Mouse (Mus musculus): ENCODE measurements around the gene Csrp1. TPM values are rescaled to one million over a fixed set of nuclear protein-coding genes. Genes with fewer than 3 reads are reported as not detected.
A peak's percentile ranks its signal among the peaks of the same experiment; 100 is the strongest.

The Csrp1 gene
- total and polyA plus RNA-seq, 3 experiments = 44.4 to 73.0 TPM; not detected in 1

DNA sequence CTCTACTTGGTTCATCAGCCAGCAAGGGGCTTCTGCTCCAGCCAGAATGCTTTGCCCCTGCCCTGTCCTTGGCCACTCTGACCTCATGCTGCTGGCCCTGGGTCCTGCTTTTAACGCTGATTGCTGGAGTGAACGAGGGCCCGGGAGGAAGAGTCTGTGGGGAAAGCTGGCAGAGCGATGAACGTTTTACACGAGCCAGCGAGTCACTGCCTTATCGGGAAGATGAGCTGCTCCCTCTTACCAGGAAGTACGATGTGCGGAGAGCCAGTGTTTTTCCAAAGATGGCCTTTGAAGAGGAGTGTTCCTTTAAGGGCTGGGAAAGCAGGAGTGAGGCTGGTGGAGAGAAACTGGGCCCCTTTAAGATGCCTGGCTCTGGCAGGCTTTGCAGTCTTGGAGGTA lies 28.4 kb upstream of the Csrp1 start (continued):
- TF ChIP-seq MEF2A (IDR thresholded peaks at IDR 0.05; ENCODE audit: extremely low read depth, insufficient replicate concordance, low read depth, low read length, poor library complexity, severe bottlenecking) = no peak
- TF ChIP-seq POLR2AphosphoS5 (IDR thresholded peaks at IDR 0.05; ENCODE audit: borderline replicate concordance, low read depth, low read length) = no peak
- TF ChIP-seq NRF1 (IDR thresholded peaks at IDR 0.05; ENCODE audit: insufficient read depth, low read depth, low read length, poor library complexity, severe bottlenecking) = no peak
- peak; percentile 19; the same call in 1 of the 2 replicates for TF ChIP-seq HCFC1 (IDR thresholded peaks at IDR 0.05; ENCODE audit: low read depth, low read length)
- no peak for TF ChIP-seq ZC3H11A (IDR thresholded peaks at IDR 0.05; ENCODE audit: low read depth, low read length)
- no peak for TF ChIP-seq CHD1 (IDR thresholded peaks at IDR 0.05; ENCODE audit: low read depth, low read length)
- TF ChIP-seq MYC (IDR thresholded peaks at IDR 0.05; ENCODE audit: low read depth, low read length) = no peak
- TF ChIP-seq TBP (IDR thresholded peaks at IDR 0.05; ENCODE audit: low read depth, low read length) = 0 out of 2 replicates have a peak, but pooled peaks have one; percentile 9
- peak; percentile 78 for TF ChIP-seq ELF1 (IDR thresholded peaks at IDR 0.05; ENCODE audit: low read depth, low read length)
- TF ChIP-seq NELFE (IDR thresholded peaks at IDR 0.05; ENCODE audit: low read depth, low read length) = no peak
- TF ChIP-seq JUND (IDR thresholded peaks at IDR 0.05; ENCODE audit: low read depth, low read length) = no peak
- TF ChIP-seq ZNF384 (IDR thresholded peaks at IDR 0.05; ENCODE audit: low read depth, low read length) = no peak
- no peak for TF ChIP-seq POLR2A (IDR thresholded peaks at IDR 0.05; ENCODE audit: control insufficient read depth in 1 of 2, insufficient read depth in 1 of 2, low read depth in 1 of 2, low read length in 2 of 2, poor library complexity in 1 of 2)
- TF ChIP-seq UBTF (IDR thresholded peaks at IDR 0.05; ENCODE audit: borderline replicate concordance, insufficient read depth, low read depth, low read length) = no peak
- no peak for TF ChIP-seq USF2 (IDR thresholded peaks at IDR 0.05; ENCODE audit: borderline replicate concordance in 1 of 2, insufficient read depth in 1 of 2, low read depth in 1 of 2, low read length in 2 of 2)
- TF ChIP-seq TCF12 (IDR thresholded peaks at IDR 0.05; ENCODE audit: low read depth, low read length) = no peak
- TF ChIP-seq E2F4 (IDR thresholded peaks at IDR 0.05; ENCODE audit: borderline replicate concordance, low read depth, low read length) = no peak
- TF ChIP-seq EP300 (IDR thresholded peaks at IDR 0.05; ENCODE audit: low read depth in 1 of 2, low read length in 2 of 2) = no peak
- TF ChIP-seq KAT2A (conservative IDR thresholded peaks at IDR 0.05; ENCODE audit: low read depth, low read length) = no peak

DNA sequence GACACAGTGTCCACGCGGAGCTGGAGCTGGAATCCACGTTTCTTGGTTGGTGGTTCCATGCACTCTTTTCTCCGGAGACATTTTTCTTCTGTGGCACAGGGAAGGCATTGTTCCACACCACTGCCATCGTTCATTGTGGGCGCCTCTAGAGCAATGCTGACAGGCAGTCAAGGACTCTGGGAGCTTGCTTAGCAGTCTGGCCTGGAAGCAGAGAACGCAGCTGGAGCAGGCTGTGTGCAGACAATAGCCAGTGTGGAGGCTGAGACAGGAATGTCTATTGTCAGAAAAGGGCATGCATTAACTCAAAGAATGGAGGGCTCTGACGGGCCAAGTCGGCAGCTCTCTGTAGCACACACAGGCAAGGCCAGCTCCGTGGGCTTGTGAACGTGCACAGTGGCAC lies 25.7 kb upstream of the Csrp1 start:
- Histone ChIP-seq H3K9me3 (replicated peaks; ENCODE audit: insufficient read depth, low read length) (no peaks in the 10 kb centered on the region), H3K27me3 (ENCODE audit: control insufficient read depth in 1 of 2, insufficient read depth in 2 of 2, low read length in 2 of 2) (no peaks in the 10 kb centered on the region), H3K36me3 (ENCODE audit: control insufficient read depth in 1 of 2, insufficient read depth in 2 of 2, low read length in 2 of 2) (peaks cover 0 to 4% of the 10 kb centered on the region in 2 experiments; a peak in 1 of 4 replicates), H3K9ac (ENCODE audit: control insufficient read depth, low read depth, low read length, poor library complexity, severe bottlenecking) (no peak overlapping the region), H3K27ac (ENCODE audit: control insufficient read depth, low read depth, low read length) (no peak overlapping the region), H3K4me3 (ENCODE audit: control insufficient read depth in 1 of 2, insufficient read depth in 1 of 2, low read depth in 2 of 2, low read length in 2 of 2) (no peak overlapping the region), H3K4me1 (ENCODE audit: control insufficient read depth in 1 of 2, insufficient read depth in 2 of 2, low read length in 2 of 2) (peaks cover 5 to 13% of the 10 kb centered on the region in 2 experiments), H3K79me2 (ENCODE audit: control insufficient read depth, insufficient read depth, low read length, poor library complexity) (no peaks in the 10 kb centered on the region)
- DNase-seq (ENCODE audit: low read depth, low spot score) = no peak
- no peak for TF ChIP-seq MXI1 (IDR thresholded peaks at IDR 0.05; ENCODE audit: low read depth, low read length)
- TF ChIP-seq CTCF (IDR thresholded peaks at IDR 0.05 in 2 of 3, conservative IDR thresholded peaks at IDR 0.05 in 1 of 3; ENCODE audit: control insufficient read depth in 1 of 3, insufficient read depth in 1 of 3, low read depth in 2 of 3, low read length in 3 of 3, poor library complexity in 1 of 3, severe bottlenecking in 1 of 3) = no peak
- TF ChIP-seq RCOR1 (IDR thresholded peaks at IDR 0.05; ENCODE audit: low read depth, low read length) = no peak
- no peak for TF ChIP-seq MAFK (IDR thresholded peaks at IDR 0.05; ENCODE audit: borderline replicate concordance, low read depth, low read length)
- no peak for TF ChIP-seq MYB (IDR thresholded peaks at IDR 0.05; ENCODE audit: low read depth, low read length)
- TF ChIP-seq ZKSCAN1 (IDR thresholded peaks at IDR 0.05; ENCODE audit: low read depth, low read length) = no peak
- TF ChIP-seq KAT2A (conservative IDR thresholded peaks at IDR 0.05; ENCODE audit: low read depth, low read length) = no peak
- TF ChIP-seq E2F4 (IDR thresholded peaks at IDR 0.05; ENCODE audit: borderline replicate concordance, low read depth, low read length) = no peak
- no peak for TF ChIP-seq SMC3 (IDR thresholded peaks at IDR 0.05; ENCODE audit: low read depth, low read length)
- TF ChIP-seq MEF2A (IDR thresholded peaks at IDR 0.05; ENCODE audit: extremely low read depth, insufficient replicate concordance, low read depth, low read length, poor library complexity, severe bottlenecking) = no peak
- TF ChIP-seq ELF1 (IDR thresholded peaks at IDR 0.05; ENCODE audit: low read depth, low read length) = no peak
- TF ChIP-seq MAZ (IDR thresholded peaks at IDR 0.05; ENCODE audit: low read depth, low read length) = no peak

Data from MEL (cell line).